Mouse (Mus musculus) heart, embryonic 15.5 days (tissue): Measurements from ENCODE around the gene S100a2. TPM values are rescaled to one million over a fixed set of nuclear protein-coding genes. Genes with fewer than 3 reads are reported as not detected.

ENCODE experiments used
- ATAC-seq: fragments of 200-750 bp; cut with Nextera tagmentation; replicated peaks from 2 replicates; pipeline ENCODE4 v1.8.0; 2017; ENCODE audit warnings: low read depth, moderate TSS enrichment; ENCODE audit not compliant: insufficient number of reproducible peaks, insufficient read depth, low FRiP score
- H3K27ac ChIP-seq: fragments of 300-500 bp; sonication (generic); 2 replicates; pipeline ENCODE4 v1.5.1; 2015; ENCODE audit warnings: mild to moderate bottlenecking, inconsistent platforms
- H3K27me3 ChIP-seq: fragments of 300-500 bp; sonication (generic); 2 replicates; pipeline ENCODE4 v1.6.1; 2015; ENCODE audit warnings: inconsistent platforms
- H3K36me3 ChIP-seq: fragments of 300-500 bp; sonication (generic); 2 replicates; pipeline ENCODE4 v1.6.1; 2015; ENCODE audit warnings: mild to moderate bottlenecking, inconsistent platforms
- H3K4me1 ChIP-seq: fragments of 300-500 bp; sonication (generic); replicated peaks from 2 replicates; pipeline ENCODE4 v1.6.1; 2015; ENCODE audit warnings: inconsistent platforms
- H3K4me2 ChIP-seq: fragments of 300-500 bp; sonication (generic); 2 replicates; pipeline ENCODE4 v1.6.1; 2015; ENCODE audit warnings: inconsistent platforms, mild to moderate bottlenecking, moderate library complexity
- H3K4me3 ChIP-seq: fragments of 300-500 bp; sonication (generic); 2 replicates; pipeline ENCODE4 v1.5.1; 2015; ENCODE audit warnings: mild to moderate bottlenecking, inconsistent platforms
- H3K9ac ChIP-seq: fragments of 300-500 bp; sonication (generic); 2 replicates; pipeline ENCODE4 v1.6.1; 2015; ENCODE audit warnings: mild to moderate bottlenecking, inconsistent platforms
- H3K9me3 ChIP-seq: fragments of 300-500 bp; sonication (generic); replicated peaks from 2 replicates; pipeline ENCODE4 v1.6.1; 2016; ENCODE audit warnings: inconsistent platforms
- WGBS: fragments of 180-500 bp; shearing (Covaris S2); methylation state at CpG from one replicate; pipeline ENCODE4 v1.1.7; 2015; ENCODE audit warnings: mixed read lengths; 5-methylcytosine and 5-hydroxymethylcytosine counted together
- polyA plus RNA-seq: library from polyadenylated mRNA; unstranded; fragments of >200 nt; fragmentation: Nextera tagmentation; extraction: Ambion mirVana; gene quantifications from 2 replicates; pipeline ENCODE4 v1.2.1, GENCODE M21; 2015

S100a2 gene
- polyA plus RNA-seq, 1 experiment from 2014 or later, result not detected

DNA sequence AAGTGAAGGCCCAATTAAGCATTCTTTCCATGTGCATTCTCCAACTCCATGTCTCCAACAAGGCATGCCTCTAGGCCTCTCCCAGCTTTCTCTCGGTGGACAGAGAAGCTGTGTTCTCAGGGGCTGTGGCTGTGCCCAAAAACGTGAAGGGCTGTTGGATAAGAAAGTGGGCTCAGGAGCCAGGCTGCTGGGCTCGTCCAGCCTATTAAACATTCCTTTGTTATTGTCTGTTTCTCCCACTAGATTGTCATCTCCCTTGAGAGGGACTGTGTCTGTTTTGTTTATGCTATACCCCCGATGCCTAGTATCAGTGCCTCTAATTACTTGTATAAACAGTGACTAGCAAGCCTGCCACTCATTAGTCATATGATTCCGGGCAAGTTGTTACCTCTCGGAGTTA is 7.7 kb downstream of the S100a2 start:
- Histone ChIP-seq H3K4me2 (no peak overlapping the region), H3K9ac (no peak overlapping the region), H3K27me3 (no peaks in the 10 kb centered on the region), H3K4me1 (peaks cover 11% of the 10 kb centered on the region), H3K27ac (no peak overlapping the region), H3K9me3 (no peaks in the 10 kb centered on the region), H3K36me3 (no peaks in the 10 kb centered on the region), H3K4me3 (no peak overlapping the region)
- ATAC-seq, result no peak
- 41% methylated on average over 6 of the region's 6 CpGs for WGBS

DNA sequence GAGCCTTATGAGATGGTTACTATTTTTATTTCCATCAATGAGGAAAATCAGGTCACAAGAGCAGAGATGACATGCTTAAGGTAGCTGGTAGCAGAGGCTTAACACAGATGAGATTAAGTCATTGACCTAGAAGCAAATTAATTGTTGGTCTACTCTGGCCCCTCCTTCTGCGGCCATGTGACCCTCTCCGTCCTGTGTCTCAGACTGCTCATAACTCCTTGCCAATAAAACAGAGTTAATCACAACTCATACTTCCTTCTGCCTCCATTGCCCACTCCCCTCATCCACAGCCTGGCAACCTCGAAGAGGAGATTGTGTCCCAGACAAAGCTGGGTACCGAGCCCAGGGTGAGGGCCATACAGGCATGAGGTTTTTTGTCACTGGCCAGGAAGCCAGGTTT is 8.2 kb downstream of the S100a2 start:
- Histone ChIP-seq H3K36me3 (no peaks in the 10 kb centered on the region), H3K27ac (no peak overlapping the region), H3K4me2 (no peak overlapping the region), H3K4me1 (peaks cover 11% of the 10 kb centered on the region), H3K9ac (no peak overlapping the region), H3K4me3 (no peak overlapping the region), H3K9me3 (no peaks in the 10 kb centered on the region), H3K27me3 (no peaks in the 10 kb centered on the region)
- no peak for ATAC-seq
- 76% methylated on average over 4 of the region's 4 CpGs for WGBS

DNA sequence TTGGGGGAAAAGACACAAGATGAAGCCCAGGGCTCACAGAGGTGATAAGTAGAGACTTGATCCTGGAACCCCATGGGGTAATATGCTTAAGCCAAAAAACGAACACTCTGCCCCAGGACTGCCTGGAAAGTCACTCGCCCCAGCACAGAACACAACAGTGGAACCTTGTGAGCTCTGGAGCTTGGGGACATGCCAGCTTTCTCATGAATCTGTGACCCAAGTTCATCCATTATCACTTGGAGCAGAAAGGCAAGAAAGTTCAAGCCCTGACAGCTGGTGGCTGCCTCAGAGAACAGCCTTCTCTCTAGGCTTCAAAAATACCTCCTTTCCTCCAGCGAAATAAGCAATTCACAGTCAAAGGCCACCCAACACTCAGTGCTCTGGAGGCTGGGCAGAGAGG is 9.4 kb downstream of the S100a2 start:
- Histone ChIP-seq H3K27me3 (no peaks in the 10 kb centered on the region), H3K4me3 (no peak overlapping the region), H3K4me1 (peaks cover 22% of the 10 kb centered on the region), H3K36me3 (no peaks in the 10 kb centered on the region), H3K4me2 (no peak overlapping the region), H3K9me3 (no peaks in the 10 kb centered on the region), H3K9ac (no peak overlapping the region), H3K27ac (no peak overlapping the region)
- 56% methylated on average over 3 of the region's 3 CpGs for WGBS
- no peak for ATAC-seq

DNA sequence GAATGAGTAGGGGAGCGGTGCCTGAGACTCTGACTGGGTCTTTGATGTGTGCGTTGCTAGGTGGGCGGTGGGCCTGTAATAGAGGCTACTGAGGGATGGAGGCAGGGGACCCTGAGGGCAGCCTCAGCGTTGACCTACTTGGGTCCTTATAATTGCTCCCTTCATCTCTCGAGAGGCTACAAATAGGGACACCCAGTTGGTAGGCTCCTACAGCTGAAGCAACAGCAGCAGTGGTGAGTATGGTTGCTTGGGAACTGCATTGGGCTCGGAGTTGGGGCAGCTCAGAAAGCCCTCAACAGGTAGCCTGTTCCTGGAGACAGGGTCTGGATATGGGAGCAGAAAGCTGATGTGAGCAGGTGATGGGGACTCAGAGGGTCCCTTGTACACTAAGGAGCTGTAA is 10.0 kb downstream of the S100a2 start:
- Histone ChIP-seq H3K36me3 (no peaks in the 10 kb centered on the region), H3K4me3 (no peak overlapping the region), H3K9me3 (no peaks in the 10 kb centered on the region), H3K27me3 (no peaks in the 10 kb centered on the region), H3K4me2 (no peak overlapping the region), H3K27ac (no peak overlapping the region), H3K4me1 (peaks cover 28% of the 10 kb centered on the region), H3K9ac (no peak overlapping the region)
- 77% methylated on average over 6 of the region's 6 CpGs for WGBS
- no peak for ATAC-seq

GRCm38 (mm10) chr3:90600458-90601195 is 10.6 kb downstream of the S100a2 start:
- Histone ChIP-seq H3K36me3 (no peaks in the 10 kb centered on the region), H3K27ac (no peak overlapping the region), H3K4me1 (peaks cover 29% of the 10 kb centered on the region), H3K4me3 (no peak overlapping the region), H3K4me2 (no peak overlapping the region), H3K27me3 (no peaks in the 10 kb centered on the region), H3K9me3 (no peaks in the 10 kb centered on the region), H3K9ac (no peak overlapping the region)
- no peak for ATAC-seq
- WGBS, result 54% methylated on average over 8 of the region's 8 CpGs

DNA sequence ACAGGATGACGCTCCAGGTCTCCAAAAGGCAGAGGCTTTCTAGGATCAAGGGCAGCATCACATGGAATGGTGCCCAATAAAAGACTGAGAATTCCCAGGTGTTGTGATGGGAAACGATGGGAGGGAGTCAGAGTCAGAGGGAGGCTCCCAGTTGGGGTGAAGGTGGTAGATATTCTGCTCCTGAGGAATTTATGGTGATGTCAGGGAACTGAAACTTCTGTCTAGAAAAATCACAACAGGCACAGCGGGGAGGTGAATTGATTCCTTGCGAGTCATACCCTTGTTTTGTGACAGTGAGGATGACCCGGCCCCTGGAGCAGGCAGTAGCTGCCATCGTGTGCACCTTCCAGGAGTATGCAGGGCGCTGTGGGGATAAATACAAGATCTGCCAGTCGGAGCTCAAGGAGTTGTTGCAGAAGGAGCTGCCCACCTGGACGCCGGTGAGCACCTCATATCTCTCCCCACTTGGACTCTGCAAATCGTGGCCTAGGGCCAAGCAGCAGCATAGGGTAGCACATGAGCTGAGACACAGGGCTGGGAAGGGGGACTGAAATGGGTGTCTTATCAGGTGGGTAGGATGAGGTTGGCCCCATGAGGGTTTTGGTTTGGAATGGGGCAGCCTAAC is 11.6 kb downstream of the S100a2 start, which contains the start of gene Gm42674:
Gene Gm42674, plus strand, starts transcription at position 419 of the 625 bp plus-strand sequence.
- Histone ChIP-seq H3K4me2 (no peak within 1 kb of the TSS), H3K36me3 (no peaks in the 10 kb centered on the region), H3K27ac (no peak within 1 kb of the TSS), H3K4me1 (peaks cover 29% of the 10 kb centered on the region), H3K27me3 (no peaks in the 10 kb centered on the region), H3K9ac (no peak within 1 kb of the TSS), H3K9me3 (no peaks in the 10 kb centered on the region), H3K4me3 (no peak within 1 kb of the TSS)
- no peak for ATAC-seq
- 69% methylated on average over 11 of the region's 11 CpGs for WGBS

DNA sequence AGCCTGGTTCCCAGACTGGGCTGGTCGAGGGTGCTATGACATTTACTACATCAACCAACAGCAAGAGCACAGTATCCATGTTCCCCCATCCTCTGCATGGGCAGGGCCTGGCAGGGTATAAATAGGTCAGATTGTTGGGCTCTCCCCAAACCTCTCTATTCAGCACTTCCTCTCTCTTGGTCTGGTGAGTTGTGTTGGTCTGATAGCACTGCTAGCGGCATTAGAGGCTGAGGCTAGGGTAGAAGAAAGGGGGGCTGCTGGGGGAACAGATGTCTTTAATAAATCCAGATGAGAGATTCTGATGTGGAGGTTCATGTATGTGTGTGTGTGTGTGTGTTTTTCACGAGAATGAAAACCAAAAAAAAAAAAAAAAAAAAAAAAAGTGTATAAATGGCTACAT is 13.6 kb downstream of the S100a2 start, which contains the start of gene S100a4:
Gene S100a4, plus strand, starts transcription at position 149 of the 400 bp plus-strand sequence.
- no peak within 1 kb of the TSS for H3K4me3 ChIP-seq
- peak within 1 kb of the TSS; percentile 35 for H3K27ac ChIP-seq
- WGBS, result 34% methylated on average over 3 of the region's 3 CpGs
- no peaks in the 10 kb centered on the region for H3K27me3 ChIP-seq
- H3K36me3 ChIP-seq, result no peaks in the 10 kb centered on the region
- H3K4me2 ChIP-seq, result no peak within 1 kb of the TSS
- no peak within 1 kb of the TSS for H3K9ac ChIP-seq
- no peak; the same call in 1 of the 2 replicates for ATAC-seq
- H3K9me3 ChIP-seq, result no peaks in the 10 kb centered on the region
- H3K4me1 ChIP-seq, result peaks cover 29% of the 10 kb centered on the region

DNA sequence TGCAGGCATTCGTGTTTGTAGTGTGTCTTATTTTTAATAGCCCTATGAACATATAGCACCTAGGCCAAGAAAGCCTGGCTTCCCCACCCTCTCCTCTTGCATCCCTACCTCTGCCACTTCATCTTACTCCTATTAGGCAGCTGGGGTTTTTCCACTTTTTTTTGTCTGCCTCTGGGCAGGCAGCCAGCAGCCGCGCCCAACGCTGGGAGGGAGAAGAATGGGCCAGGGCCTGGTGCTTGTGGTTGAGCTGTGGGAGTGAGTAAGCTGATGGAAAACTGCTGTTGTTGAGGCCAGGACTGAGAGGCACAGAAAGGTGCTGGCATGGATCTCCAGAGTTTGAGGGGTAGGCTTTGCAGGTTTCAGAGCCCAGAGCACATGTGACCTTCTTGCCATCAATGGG is 14.4 kb downstream of the S100a2 start:
- H3K27ac ChIP-seq, result peak overlapping the region; percentile 35
- no peaks in the 10 kb centered on the region for H3K27me3 ChIP-seq
- H3K36me3 ChIP-seq, result no peaks in the 10 kb centered on the region
- 28% methylated on average over 4 of the region's 4 CpGs for WGBS
- peak; percentile 43; the same call in 1 of the 2 replicates for ATAC-seq
- no peak overlapping the region for H3K4me3 ChIP-seq
- peaks cover 27% of the 10 kb centered on the region for H3K4me1 ChIP-seq
- H3K9ac ChIP-seq, result no peak overlapping the region
- no peak overlapping the region for H3K4me2 ChIP-seq
- no peaks in the 10 kb centered on the region for H3K9me3 ChIP-seq

- Histone ChIP-seq H3K9ac (no peak overlapping the region), H3K36me3 (no peaks in the 10 kb centered on the region), H3K9me3 (no peaks in the 10 kb centered on the region), H3K4me3 (no peak overlapping the region), H3K4me2 (no peak overlapping the region), H3K4me1 (peaks cover 24% of the 10 kb centered on the region), H3K27me3 (no peaks in the 10 kb centered on the region), H3K27ac (peak overlapping the region; percentile 35)
- WGBS, result 78% methylated on average over 3 of the region's 3 CpGs
- ATAC-seq, result no peak
Measured at GRCm38 (mm10) chr3:90605049-90605448, 15.0 kb downstream of the S100a2 start.

DNA sequence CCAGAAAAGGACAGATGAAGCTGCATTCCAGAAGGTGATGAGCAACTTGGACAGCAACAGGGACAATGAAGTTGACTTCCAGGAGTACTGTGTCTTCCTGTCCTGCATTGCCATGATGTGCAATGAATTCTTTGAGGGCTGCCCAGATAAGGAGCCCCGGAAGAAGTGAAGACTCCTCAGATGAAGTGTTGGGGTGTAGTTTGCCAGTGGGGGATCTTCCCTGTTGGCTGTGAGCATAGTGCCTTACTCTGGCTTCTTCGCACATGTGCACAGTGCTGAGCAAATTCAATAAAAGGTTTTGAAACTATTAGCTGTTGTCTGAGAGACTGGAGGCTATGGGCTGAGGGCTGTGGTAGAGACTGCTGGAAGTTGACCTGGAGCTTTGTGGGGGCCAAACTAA is 15.7 kb downstream of the S100a2 start:
- no peak overlapping the region for H3K4me3 ChIP-seq
- 62% methylated on average over 2 of the region's 2 CpGs for WGBS
- H3K27ac ChIP-seq, result no peak overlapping the region
- peaks cover 20% of the 10 kb centered on the region for H3K4me1 ChIP-seq
- no peaks in the 10 kb centered on the region for H3K36me3 ChIP-seq
- H3K9ac ChIP-seq, result no peak overlapping the region
- no peaks in the 10 kb centered on the region for H3K27me3 ChIP-seq
- no peak overlapping the region for H3K4me2 ChIP-seq
- no peak for ATAC-seq
- no peaks in the 10 kb centered on the region for H3K9me3 ChIP-seq

- Histone ChIP-seq H3K27me3 (no peaks in the 10 kb centered on the region), H3K9ac (no peak overlapping the region), H3K4me3 (no peak overlapping the region), H3K27ac (no peak overlapping the region), H3K4me2 (no peak overlapping the region), H3K36me3 (no peaks in the 10 kb centered on the region), H3K4me1 (peaks cover 18% of the 10 kb centered on the region), H3K9me3 (no peaks in the 10 kb centered on the region)
- ATAC-seq, result no peak
- 84% methylated on average over 6 of the region's 6 CpGs for WGBS
Measured at GRCm38 (mm10) chr3:90606185-90606584, 16.1 kb downstream of the S100a2 start.

DNA sequence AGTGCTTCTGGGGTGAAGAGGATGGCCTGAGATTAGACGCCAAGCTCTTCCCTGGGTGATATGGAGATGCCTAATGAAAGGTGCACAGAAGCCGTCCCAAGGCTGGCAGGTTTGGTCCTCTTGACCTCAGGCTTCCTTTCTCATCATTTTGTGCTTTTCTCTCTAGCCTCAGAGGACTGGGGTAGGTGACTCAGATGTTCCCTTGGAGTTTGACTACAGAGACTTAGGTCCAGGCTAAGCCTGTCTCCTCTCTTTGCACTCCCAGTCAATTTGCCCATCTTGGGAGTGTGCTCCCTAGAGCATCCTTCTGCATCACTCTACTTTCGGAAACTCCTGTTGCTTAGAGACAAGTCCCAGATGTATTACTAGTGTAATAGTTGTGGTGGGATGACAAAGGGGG is 17.3 kb downstream of the S100a2 start:
- Histone ChIP-seq H3K9ac (no peak overlapping the region), H3K4me2 (no peak overlapping the region), H3K9me3 (no peaks in the 10 kb centered on the region), H3K27ac (no peak overlapping the region), H3K4me1 (peaks cover 18% of the 10 kb centered on the region), H3K27me3 (no peaks in the 10 kb centered on the region), H3K36me3 (no peaks in the 10 kb centered on the region), H3K4me3 (no peak overlapping the region)
- ATAC-seq, result no peak
- WGBS, result 75% methylated on average over 3 of the region's 3 CpGs
